Mouse (Mus musculus) MEL (cell line): ENCODE data around the gene Tifa.

Experiments
- CTCF ChIP-seq, 3 experiments: IDR thresholded peaks in 2 of 3; conservative IDR thresholded peaks in 1 of 3; 2 replicates each; pipeline ENCODE4 v1.5.1; 2011 to 2012; ENCODE audit warnings: low read length in 3 of 3, low read depth in 2 of 3, mild to moderate bottlenecking in 2 of 3, improper control_type of control experiment in 1 of 3, inconsistent platforms in 1 of 3, mixed read lengths in 1 of 3, moderate library complexity in 1 of 3; ENCODE audit not compliant: control insufficient read depth in 1 of 3, insufficient read depth in 1 of 3, poor library complexity in 1 of 3, severe bottlenecking in 1 of 3
- MAX ChIP-seq: IDR thresholded peaks from 2 replicates; pipeline ENCODE4 v1.6.1; 2011; ENCODE audit warnings: low read length, improper control_type of control experiment
- TAL1 ChIP-seq: IDR thresholded peaks from 2 replicates; pipeline ENCODE4 v1.6.1; 2012; ENCODE audit warnings: mild to moderate bottlenecking, inconsistent platforms, low read length, moderate library complexity, mixed read lengths

- peak; percentile 47 to 68 (median 68) for TF ChIP-seq CTCF (IDR thresholded peaks at IDR 0.05 in 2 of 3, conservative IDR thresholded peaks at IDR 0.05 in 1 of 3; ENCODE audit: control insufficient read depth in 1 of 3, insufficient read depth in 1 of 3, low read depth in 2 of 3, low read length in 3 of 3, poor library complexity in 1 of 3, severe bottlenecking in 1 of 3)
- no peak for TF ChIP-seq TAL1
- peak; percentile 98 for TF ChIP-seq MAX
Measured at GRCm38 (mm10) chr3:127780021-127780644, 9.5 kb upstream of the Tifa start, which contains the start of gene Alpk1.
